Mouse (Mus musculus) heart, adult 2 months (tissue): ENCODE measurements at regions not wholly inside any gene's neighbourhood (a gene's known extent, or its start where the extent isn't known, plus 50 kb on each side); places are given as distances from the start of the nearest gene placed in this dataset.

Source experiments
- DNase-seq, 2 experiments: peaks; one replicate each; pipeline ENCODE4 v3.0.0; 2021
- H3K27ac ChIP-seq: fragments of 200-600 bp; 2 replicates; pipeline ENCODE4 v1.8.1; 2022
- H3K27me3 ChIP-seq: fragments of 200-500 bp; 2 replicates; pipeline ENCODE4 v1.6.1; 2012; ENCODE audit warnings: mild to moderate bottlenecking, low read length, inconsistent platforms, mixed read lengths; ENCODE audit not compliant: control insufficient read depth, insufficient read depth
- H3K36me3 ChIP-seq: fragments of 200-500 bp; 2 replicates; pipeline ENCODE4 v1.6.1; 2012; ENCODE audit warnings: low read length, inconsistent platforms; ENCODE audit not compliant: control insufficient read depth, insufficient read depth
- H3K4me1 ChIP-seq: fragments of 200-500 bp; 2 replicates; pipeline ENCODE4 v1.6.1; 2011; ENCODE audit warnings: low read length; ENCODE audit not compliant: control insufficient read depth, insufficient read depth
- H3K4me3 ChIP-seq: fragments of 200-600 bp; 2 replicates; pipeline ENCODE4 v1.8.1; 2022
- H3K79me2 ChIP-seq: fragments of 200-500 bp; replicated peaks from 2 replicates; pipeline ENCODE4 v1.6.1; 2012; ENCODE audit warnings: mild to moderate bottlenecking, inconsistent platforms, low read length, moderate library complexity, mixed read lengths; ENCODE audit not compliant: control insufficient read depth, insufficient read depth
- H3K9ac ChIP-seq: fragments of 200-500 bp; 2 replicates; pipeline ENCODE4 v1.6.1; 2012; ENCODE audit warnings: low read depth, mild to moderate bottlenecking, control low read depth, inconsistent platforms, low read length, mixed read lengths
- CTCF ChIP-seq: fragments of 200-600 bp; IDR thresholded peaks from 2 replicates; pipeline ENCODE4 v1.8.1; 2022; ENCODE audit warnings: antibody characterized with exemption, mild to moderate bottlenecking, moderate library complexity
- EP300 ChIP-seq: fragments of 200-500 bp; IDR thresholded peaks from 2 replicates; pipeline ENCODE4 v1.6.1; 2011; ENCODE audit warnings: low read depth, low read length, control low read depth; ENCODE audit not compliant: insufficient read depth
- POLR2A ChIP-seq: fragments of 200-500 bp; IDR thresholded peaks from 2 replicates; pipeline ENCODE4 v1.6.1; 2011; ENCODE audit warnings: mild to moderate bottlenecking, low read depth, low read length, control low read depth; ENCODE audit not compliant: insufficient read depth
- WGBS: fragments of 180-500 bp; shearing (Covaris S2); methylation state at CpG from one replicate; pipeline ENCODE4 v1.1.7; 2018; 5-methylcytosine and 5-hydroxymethylcytosine counted together
- intact Hi-C: fragments of 180-260 bp; cut with DNase I; formaldehyde crosslinking; loops from one replicate; pipeline ENCODE4 v1.15.1; 2025

DNA sequence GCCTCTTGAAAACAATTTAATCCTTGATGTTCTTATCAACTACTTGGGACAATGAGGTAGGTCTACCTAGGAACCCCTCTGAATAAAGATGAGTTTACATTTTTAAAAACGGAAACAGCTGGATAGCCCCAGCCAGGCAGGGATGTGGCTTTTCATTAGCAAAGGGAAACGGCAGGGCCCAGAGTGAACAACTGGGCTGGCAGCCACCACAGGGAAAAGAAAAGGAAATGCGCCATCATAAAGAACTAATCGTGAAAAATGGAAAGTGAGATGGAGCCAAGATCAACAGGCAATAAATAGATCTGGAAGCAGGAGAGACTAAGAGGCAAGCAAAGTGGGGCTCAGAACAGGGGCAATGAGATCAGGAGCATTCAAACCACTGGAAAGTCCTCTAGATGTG, 161.4 kb upstream of the Nr2f2 start:
- intact Hi-C loops: no loop called here
- no peak for TF ChIP-seq POLR2A
- TF ChIP-seq EP300: no peak
- TF ChIP-seq CTCF: no peak
- Histone ChIP-seq H3K27ac (no peak overlapping the region; the same call in 1 of the 2 replicates), H3K9ac (no peak overlapping the region), H3K4me1 (no peaks in the 10 kb centered on the region), H3K4me3 (no peak overlapping the region), H3K36me3 (no peaks in the 10 kb centered on the region), H3K27me3 (no peaks in the 10 kb centered on the region), H3K79me2 (no peaks in the 10 kb centered on the region)
- WGBS: 43% methylated on average over 4 of the region's 4 CpGs
- peak in 1 of 2 experiments; percentile 8 for DNase-seq

- no peak overlapping the region for H3K4me3 ChIP-seq
- H3K9ac ChIP-seq: no peak overlapping the region
- TF ChIP-seq POLR2A (no peak), CTCF (no peak)
- H3K27ac ChIP-seq: no peak overlapping the region
- H3K27me3 ChIP-seq: no peaks in the 10 kb centered on the region
- no peaks in the 10 kb centered on the region for H3K79me2 ChIP-seq
- DNase-seq: no peak
- WGBS: 89% methylated on average over 2 of the region's 2 CpGs
- H3K4me1 ChIP-seq: no peaks in the 10 kb centered on the region
- no peaks in the 10 kb centered on the region for H3K36me3 ChIP-seq
- intact Hi-C loops: no loop called here
Measured at GRCm38 (mm10) chr7:70525372-70525771, 158.8 kb upstream of the Nr2f2 start.

DNA sequence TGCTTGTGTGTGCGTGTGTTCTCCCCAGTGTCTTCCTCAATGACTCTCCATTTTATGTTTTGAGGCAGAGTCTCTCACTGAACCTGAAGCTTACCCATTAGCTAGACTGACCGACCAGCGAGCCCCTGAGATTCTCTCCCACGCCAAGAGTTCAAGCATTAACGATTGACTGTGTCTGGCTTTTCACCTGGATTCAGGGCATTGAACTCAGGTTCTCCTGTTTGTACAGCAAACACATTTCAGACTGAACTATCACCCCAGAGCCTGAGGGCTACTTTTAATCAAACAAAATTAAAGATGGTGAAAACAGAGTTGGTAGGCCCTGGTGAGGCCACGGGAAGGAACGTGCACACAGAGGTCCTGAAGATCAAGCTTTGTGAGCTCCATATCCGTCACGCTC, 158.2 kb upstream of the Nr2f2 start:
- 94% methylated on average over 9 of the region's 9 CpGs for WGBS
- Histone ChIP-seq H3K9ac (no peak overlapping the region), H3K27me3 (no peaks in the 10 kb centered on the region), H3K4me3 (no peak overlapping the region), H3K79me2 (no peaks in the 10 kb centered on the region), H3K36me3 (no peaks in the 10 kb centered on the region), H3K27ac (no peak overlapping the region), H3K4me1 (no peaks in the 10 kb centered on the region)
- TF ChIP-seq CTCF (no peak), POLR2A (no peak), EP300 (no peak)
- no peak for DNase-seq
- intact Hi-C loops: no loop called here

GRCm38 (mm10) chr7:70524251-70524650, 157.7 kb upstream of the Nr2f2 start:
- Histone ChIP-seq H3K4me3 (no peak overlapping the region), H3K27ac (no peak overlapping the region), H3K27me3 (no peaks in the 10 kb centered on the region), H3K36me3 (no peaks in the 10 kb centered on the region), H3K4me1 (no peaks in the 10 kb centered on the region), H3K79me2 (no peaks in the 10 kb centered on the region), H3K9ac (no peak overlapping the region)
- 93% methylated on average over 4 of the region's 4 CpGs for WGBS
- TF ChIP-seq POLR2A (no peak), CTCF (no peak), EP300 (no peak)
- no peak for DNase-seq
- intact Hi-C loops: no loop called here

DNA sequence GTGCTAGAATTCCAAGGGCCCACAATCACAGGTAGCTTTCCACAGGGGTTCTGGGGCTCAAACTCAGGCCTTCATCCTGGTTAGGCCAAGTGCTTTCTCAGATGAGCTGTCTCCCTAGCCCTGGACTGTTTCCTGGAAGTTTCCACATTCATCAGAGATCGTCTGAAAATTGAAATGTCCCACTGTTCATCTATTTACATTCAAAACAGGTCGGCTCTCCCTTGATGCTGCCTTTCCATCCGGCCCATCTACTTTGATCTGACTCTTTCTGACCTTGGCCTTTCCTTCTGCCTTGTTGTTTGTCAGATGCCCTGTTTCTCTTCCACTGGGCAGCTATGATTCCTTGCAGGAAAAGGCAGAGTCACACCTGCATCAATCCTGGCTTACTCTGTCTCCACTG, 150.2 kb upstream of the Nr2f2 start:
- no peaks in the 10 kb centered on the region for H3K27me3 ChIP-seq
- H3K4me3 ChIP-seq: no peak overlapping the region
- intact Hi-C loops: no loop called here
- no peaks in the 10 kb centered on the region for H3K79me2 ChIP-seq
- DNase-seq: no peak
- H3K4me1 ChIP-seq: no peaks in the 10 kb centered on the region
- TF ChIP-seq POLR2A (no peak), EP300 (no peak), CTCF (no peak)
- no peak overlapping the region for H3K27ac ChIP-seq
- no peaks in the 10 kb centered on the region for H3K36me3 ChIP-seq
- H3K9ac ChIP-seq: no peak overlapping the region
- 66% methylated on average over 3 of the region's 3 CpGs for WGBS

DNA sequence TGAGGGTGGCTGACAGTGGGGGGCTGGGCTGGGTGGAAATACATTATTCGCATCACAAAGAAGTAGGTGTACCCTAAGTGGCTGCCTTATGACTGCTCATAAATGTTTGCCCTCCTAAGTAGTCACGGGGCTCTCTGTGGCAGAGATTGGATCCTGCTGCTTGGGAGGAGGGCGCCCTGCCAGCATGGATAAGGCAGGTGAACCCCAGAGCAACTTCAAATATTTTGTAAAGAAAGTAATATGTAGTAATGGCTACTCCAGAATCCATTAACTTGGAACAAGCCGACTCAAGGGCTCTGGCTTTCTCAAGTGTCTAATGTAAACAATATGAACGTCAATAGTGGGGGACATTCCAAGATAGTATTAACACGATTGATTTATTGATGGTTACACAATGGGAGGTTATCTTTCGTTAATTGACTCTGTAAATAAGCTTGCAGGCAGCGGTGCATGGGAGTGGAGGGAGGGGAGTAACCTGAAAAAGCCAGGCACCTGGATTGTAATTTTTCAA, 148.9 kb upstream of the Nr2f2 start:
- TF ChIP-seq CTCF (no peak), EP300 (no peak), POLR2A (no peak)
- Histone ChIP-seq H3K4me1 (no peaks in the 10 kb centered on the region), H3K9ac (no peak overlapping the region), H3K27ac (no peak overlapping the region), H3K27me3 (no peaks in the 10 kb centered on the region), H3K4me3 (no peak overlapping the region), H3K79me2 (no peaks in the 10 kb centered on the region), H3K36me3 (no peaks in the 10 kb centered on the region)
- intact Hi-C loops: no loop called here
- WGBS: 54% methylated on average over 8 of the region's 8 CpGs
- DNase-seq: no peak
